Mouse (Mus musculus): ENCODE results near the gene Add3. TPM values are rescaled to one million over a fixed set of nuclear protein-coding genes. Genes with fewer than 3 reads are reported as not detected.

Add3 gene
- polyA plus RNA-seq, 1 experiment from 2014 or later = 85.5 TPM

DNA sequence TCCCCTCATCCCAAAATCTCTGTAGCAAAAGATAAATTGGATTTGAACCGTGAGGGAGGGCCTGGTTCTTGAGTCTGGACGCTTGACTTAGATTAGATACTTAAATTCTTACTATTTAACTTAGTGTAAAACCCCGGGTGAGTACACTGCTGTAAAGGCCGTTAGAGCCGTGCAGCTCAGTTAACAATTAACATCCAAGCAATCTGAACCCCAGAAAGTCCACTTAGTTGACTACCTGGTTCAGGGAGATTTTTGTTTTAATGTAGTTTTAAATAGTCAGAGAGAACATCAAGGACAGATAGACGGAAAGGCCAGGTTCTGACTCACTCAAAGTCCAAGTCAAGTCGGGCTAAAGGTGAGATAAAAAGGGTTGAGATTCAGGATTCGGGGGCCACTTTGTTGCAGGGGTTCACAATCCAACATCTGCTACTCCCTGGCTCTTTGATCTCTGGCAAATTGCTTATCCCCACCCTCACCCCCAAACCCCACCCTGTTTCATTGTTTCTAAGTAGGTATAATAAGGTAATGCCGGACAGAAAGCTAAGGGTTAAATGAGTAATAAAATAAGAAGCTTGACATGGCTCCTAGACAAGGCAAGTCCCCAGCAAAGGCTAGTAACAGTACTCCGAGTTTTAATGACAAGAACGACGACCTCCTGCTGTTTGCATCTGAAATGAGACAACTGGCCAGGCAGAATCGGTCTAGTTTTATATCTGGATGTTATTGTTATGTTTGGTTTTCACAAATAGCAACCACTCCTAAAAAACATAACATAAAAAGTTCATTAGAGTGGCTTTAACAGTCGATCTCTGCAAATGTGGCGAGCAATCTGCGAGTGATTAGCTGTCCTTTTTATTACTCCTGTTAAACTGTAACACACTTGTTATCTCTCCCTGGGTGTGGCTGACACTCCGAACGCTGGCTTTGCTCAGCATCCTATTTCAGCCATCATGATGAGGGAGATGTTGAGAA, 12.6 kb upstream of the Add3 start:
- H3K27ac ChIP-seq (ENCODE audit: low read length) = no peak overlapping the region
- H3K9ac ChIP-seq (replicated peaks; ENCODE audit: low read depth, low read length) = no peak overlapping the region
- H3K36me3 ChIP-seq (ENCODE audit: control insufficient read depth, insufficient read depth, low read length) = no peaks in the 10 kb centered on the region
- H3K4me1 ChIP-seq (ENCODE audit: control insufficient read depth, insufficient read depth, low read length) = peaks cover 9% of the 10 kb centered on the region; the same call in 1 of the 2 replicates
- H3K4me2 ChIP-seq (replicated peaks; ENCODE audit: low read depth, low read length) = no peak overlapping the region
- no peaks in the 10 kb centered on the region for H3K9me3 ChIP-seq (ENCODE audit: control insufficient read depth, low read depth, low read length)
- no peaks in the 10 kb centered on the region for H3K27me3 ChIP-seq (ENCODE audit: control insufficient read depth, insufficient read depth, low read length)
- no peak for ATAC-seq (ENCODE audit: insufficient number of reproducible peaks, insufficient read depth, low FRiP score, low read depth)
- no peak overlapping the region for H3K4me3 ChIP-seq (ENCODE audit: low read depth, low read length)
- WGBS = 38% methylated on average over 18 of the region's 18 CpGs

DNA sequence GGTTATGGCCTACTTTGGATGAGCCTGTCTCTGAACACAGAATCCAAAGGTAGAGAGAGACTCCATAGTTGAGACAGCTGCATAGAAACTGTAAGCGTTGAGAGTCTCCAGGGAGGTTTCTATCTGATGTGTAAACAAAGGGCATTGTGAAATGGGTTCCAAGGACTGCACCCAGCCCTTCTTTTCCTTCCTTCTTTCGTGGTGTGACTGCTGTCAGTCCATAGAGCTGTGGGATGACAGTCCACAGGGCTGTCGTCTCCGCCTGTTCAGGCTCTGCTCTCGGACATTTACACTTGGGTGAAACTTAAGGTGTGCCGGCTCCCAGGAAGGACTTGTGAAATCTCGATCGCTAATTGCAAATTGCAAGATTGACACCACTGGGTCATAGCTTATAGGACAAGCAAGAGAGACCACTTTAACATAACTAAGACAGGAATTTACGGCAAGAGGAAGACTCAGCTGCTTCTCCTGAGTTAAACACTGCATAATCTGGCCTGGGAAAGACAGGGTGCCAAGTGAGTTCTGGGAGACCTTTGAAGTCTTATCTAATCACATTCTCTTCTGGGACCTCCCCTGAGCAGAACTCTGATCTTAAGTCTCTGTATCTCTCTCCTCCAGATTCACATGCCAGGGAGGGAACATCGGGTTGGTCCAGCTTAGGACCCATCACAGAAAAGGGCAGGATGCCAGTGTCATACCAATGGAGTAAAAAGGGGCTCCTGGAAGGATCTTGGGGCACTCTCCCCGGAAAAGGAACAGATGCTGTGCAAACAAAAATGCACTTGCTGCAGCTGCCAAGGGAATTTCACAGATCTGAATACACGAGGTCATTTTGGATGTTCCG, 11.5 kb upstream of the Add3 start:
- no peak for ATAC-seq (ENCODE audit: insufficient number of reproducible peaks, insufficient read depth, low FRiP score, low read depth)
- Histone ChIP-seq H3K9ac (replicated peaks; ENCODE audit: low read depth, low read length) (no peak overlapping the region), H3K4me2 (replicated peaks; ENCODE audit: low read depth, low read length) (no peak overlapping the region), H3K4me3 (ENCODE audit: low read depth, low read length) (no peak overlapping the region), H3K27ac (ENCODE audit: low read length) (no peak overlapping the region), H3K27me3 (ENCODE audit: control insufficient read depth, insufficient read depth, low read length) (no peaks in the 10 kb centered on the region), H3K36me3 (ENCODE audit: control insufficient read depth, insufficient read depth, low read length) (no peaks in the 10 kb centered on the region), H3K9me3 (ENCODE audit: control insufficient read depth, low read depth, low read length) (no peaks in the 10 kb centered on the region), H3K4me1 (ENCODE audit: control insufficient read depth, insufficient read depth, low read length) (peaks cover 9% of the 10 kb centered on the region; the same call in 1 of the 2 replicates)
- WGBS = 31% methylated on average over 13 of the region's 13 CpGs

DNA sequence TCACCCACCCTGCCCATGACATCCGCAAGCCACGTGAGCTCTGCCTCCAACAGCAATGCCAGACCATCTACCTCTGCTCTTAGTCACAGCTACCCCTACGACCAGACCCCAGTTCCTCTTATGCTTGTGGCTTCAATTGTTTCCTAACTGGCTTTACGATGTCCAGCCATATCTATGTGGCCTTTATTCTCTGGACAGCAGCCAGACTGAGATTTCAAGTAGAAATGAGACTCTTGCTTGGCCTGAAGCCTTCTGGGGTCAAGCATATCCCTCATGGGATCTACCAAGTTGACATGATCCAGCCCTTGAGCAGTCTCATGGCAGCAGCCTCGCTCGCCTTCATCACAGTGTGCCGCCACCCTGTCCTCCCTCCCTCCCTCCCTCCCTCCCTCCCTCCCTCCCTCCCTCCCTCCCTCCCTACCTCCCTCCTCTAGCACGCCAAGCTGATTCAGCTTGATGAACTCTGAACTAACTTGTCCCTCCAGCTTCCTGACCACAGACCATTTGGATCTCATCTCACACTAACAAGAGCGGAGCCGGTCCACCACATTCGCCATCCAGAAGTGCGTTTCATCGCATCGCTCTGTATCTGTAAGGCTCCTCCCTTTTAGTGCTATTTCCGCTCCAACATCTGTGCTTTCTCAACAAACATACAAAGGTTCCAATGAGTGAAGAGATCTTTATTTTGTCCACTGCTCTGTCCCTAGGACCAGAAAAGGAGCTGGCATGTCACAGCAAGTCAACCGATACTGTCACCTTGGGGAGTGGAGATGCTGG, 9.7 kb upstream of the Add3 start:
- Histone ChIP-seq H3K27me3 (ENCODE audit: control insufficient read depth, insufficient read depth, low read length) (no peaks in the 10 kb centered on the region), H3K4me3 (ENCODE audit: low read depth, low read length) (no peak overlapping the region), H3K4me2 (replicated peaks; ENCODE audit: low read depth, low read length) (no peak overlapping the region), H3K9me3 (ENCODE audit: control insufficient read depth, low read depth, low read length) (no peaks in the 10 kb centered on the region), H3K4me1 (ENCODE audit: control insufficient read depth, insufficient read depth, low read length) (peaks cover 9% of the 10 kb centered on the region; the same call in 1 of the 2 replicates), H3K36me3 (ENCODE audit: control insufficient read depth, insufficient read depth, low read length) (no peaks in the 10 kb centered on the region), H3K27ac (ENCODE audit: low read length) (no peak overlapping the region), H3K9ac (replicated peaks; ENCODE audit: low read depth, low read length) (no peak overlapping the region)
- no peak for ATAC-seq (ENCODE audit: insufficient number of reproducible peaks, insufficient read depth, low FRiP score, low read depth)
- 86% methylated on average over 15 of the region's 16 CpGs for WGBS

DNA sequence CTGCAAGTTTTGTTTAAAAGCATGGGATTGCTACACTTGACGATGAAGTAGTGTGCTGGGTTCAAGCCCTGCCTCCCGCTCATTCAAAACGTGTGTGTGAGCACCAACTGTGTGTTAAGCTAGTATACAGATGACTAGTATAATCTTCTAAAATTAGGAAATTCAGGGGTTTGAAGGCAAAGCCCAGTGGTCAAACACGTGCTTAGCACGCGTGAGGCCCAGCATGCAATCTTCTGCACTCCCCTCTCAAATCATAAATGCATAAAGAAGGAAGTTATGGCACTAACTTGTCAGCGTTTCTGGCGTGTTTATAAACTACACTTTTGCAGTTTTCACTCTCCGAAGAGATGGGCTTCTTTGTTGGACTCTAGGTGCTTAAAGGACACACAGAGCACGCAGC, 7.8 kb upstream of the Add3 start:
- WGBS = 84% methylated on average over 10 of the region's 10 CpGs
- no peaks in the 10 kb centered on the region for H3K36me3 ChIP-seq (ENCODE audit: control insufficient read depth, insufficient read depth, low read length)
- H3K27ac ChIP-seq (ENCODE audit: low read length) = no peak overlapping the region
- peaks cover 9% of the 10 kb centered on the region; the same call in 1 of the 2 replicates for H3K4me1 ChIP-seq (ENCODE audit: control insufficient read depth, insufficient read depth, low read length)
- H3K9ac ChIP-seq (replicated peaks; ENCODE audit: low read depth, low read length) = no peak overlapping the region
- H3K4me2 ChIP-seq (replicated peaks; ENCODE audit: low read depth, low read length) = no peak overlapping the region
- H3K9me3 ChIP-seq (ENCODE audit: control insufficient read depth, low read depth, low read length) = no peaks in the 10 kb centered on the region
- no peak for ATAC-seq (ENCODE audit: insufficient number of reproducible peaks, insufficient read depth, low FRiP score, low read depth)
- H3K27me3 ChIP-seq (ENCODE audit: control insufficient read depth, insufficient read depth, low read length) = no peaks in the 10 kb centered on the region
- no peak overlapping the region for H3K4me3 ChIP-seq (ENCODE audit: low read depth, low read length)

DNA sequence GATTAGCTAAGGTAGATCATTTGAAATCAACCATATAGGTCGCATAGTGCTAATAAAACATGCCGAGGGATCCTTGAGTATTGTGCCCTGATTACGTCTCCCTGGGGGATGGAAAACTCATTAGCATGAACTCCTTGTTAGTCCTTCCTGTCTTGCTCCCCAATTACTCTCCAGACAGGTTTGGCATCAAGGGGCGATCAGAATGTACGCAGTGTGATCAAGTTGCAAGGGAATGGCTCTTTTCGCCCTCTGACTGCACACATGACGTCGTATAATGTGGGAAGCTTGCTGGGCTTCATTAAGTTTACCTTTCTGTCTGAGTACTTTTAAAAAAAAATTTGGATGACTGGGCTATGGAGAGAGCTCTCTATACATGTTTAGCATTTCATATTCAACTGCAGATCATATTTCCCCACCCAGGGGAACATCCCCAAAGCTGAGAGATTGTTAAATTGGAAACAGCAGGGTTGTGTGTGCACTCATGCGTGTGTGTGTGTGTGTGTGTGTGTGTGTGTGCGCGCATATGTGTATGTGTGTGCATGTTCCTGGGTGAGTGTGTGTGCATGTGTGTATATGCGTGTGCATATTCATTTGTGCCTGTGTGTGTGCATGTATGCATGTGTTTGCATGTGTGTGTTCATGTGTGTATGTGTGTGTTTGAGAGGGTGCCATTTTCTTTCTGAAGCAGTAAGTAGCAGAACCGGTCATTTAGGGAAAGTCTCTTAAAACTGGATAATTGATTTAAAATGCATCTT, 3.7 kb upstream of the Add3 start:
- Histone ChIP-seq H3K36me3 (ENCODE audit: control insufficient read depth, insufficient read depth, low read length) (no peaks in the 10 kb centered on the region), H3K9me3 (ENCODE audit: control insufficient read depth, low read depth, low read length) (no peaks in the 10 kb centered on the region), H3K4me3 (ENCODE audit: low read depth, low read length) (no peak overlapping the region), H3K9ac (replicated peaks; ENCODE audit: low read depth, low read length) (no peak overlapping the region), H3K27ac (ENCODE audit: low read length) (no peak overlapping the region), H3K4me1 (ENCODE audit: control insufficient read depth, insufficient read depth, low read length) (peaks cover 7% of the 10 kb centered on the region; the same call in 1 of the 2 replicates), H3K27me3 (ENCODE audit: control insufficient read depth, insufficient read depth, low read length) (no peaks in the 10 kb centered on the region), H3K4me2 (replicated peaks; ENCODE audit: low read depth, low read length) (no peak overlapping the region)
- no peak for ATAC-seq (ENCODE audit: insufficient number of reproducible peaks, insufficient read depth, low FRiP score, low read depth)
- whole genome bisulfite sequencing = 68% methylated on average over 13 of the region's 13 CpGs

DNA sequence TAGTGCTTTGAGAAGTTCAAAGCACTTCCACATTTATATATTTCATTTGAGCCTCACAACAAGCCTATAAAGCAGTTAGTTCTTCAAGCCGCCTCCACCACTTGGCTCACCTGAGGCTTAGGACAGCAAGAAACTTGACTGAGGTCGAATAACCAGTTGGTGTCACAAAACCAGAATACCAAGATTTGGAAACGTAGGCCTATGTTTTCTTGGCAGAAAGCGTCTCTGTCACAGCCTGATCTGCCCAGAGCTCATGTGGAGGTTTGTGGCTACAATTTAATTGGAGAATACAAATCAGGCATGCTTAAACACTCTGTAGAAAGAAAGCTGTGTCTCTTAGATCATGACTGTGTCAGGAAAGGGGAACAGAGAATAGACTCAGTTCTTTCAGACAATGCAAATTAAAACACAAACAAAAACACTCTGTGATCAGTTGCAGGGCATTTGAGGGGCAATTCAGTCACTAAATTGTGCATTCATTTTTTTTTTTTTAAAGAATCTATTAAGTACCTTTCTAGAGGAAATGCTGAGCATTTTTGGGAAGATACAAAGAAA, 3.0 kb upstream of the Add3 start:
- H3K36me3 ChIP-seq (ENCODE audit: control insufficient read depth, insufficient read depth, low read length) = no peaks in the 10 kb centered on the region
- H3K9me3 ChIP-seq (ENCODE audit: control insufficient read depth, low read depth, low read length) = no peaks in the 10 kb centered on the region
- H3K4me1 ChIP-seq (ENCODE audit: control insufficient read depth, insufficient read depth, low read length) = peaks cover 8% of the 10 kb centered on the region; the same call in 1 of the 2 replicates
- WGBS = 68% methylated on average over 4 of the region's 4 CpGs
- H3K27me3 ChIP-seq (ENCODE audit: control insufficient read depth, insufficient read depth, low read length) = no peaks in the 10 kb centered on the region
- no peak overlapping the region for H3K27ac ChIP-seq (ENCODE audit: low read length)
- H3K4me2 ChIP-seq (replicated peaks; ENCODE audit: low read depth, low read length) = no peak overlapping the region
- no peak overlapping the region for H3K4me3 ChIP-seq (ENCODE audit: low read depth, low read length)
- no peak overlapping the region for H3K9ac ChIP-seq (replicated peaks; ENCODE audit: low read depth, low read length)
- ATAC-seq (ENCODE audit: insufficient number of reproducible peaks, insufficient read depth, low FRiP score, low read depth) = no peak

DNA sequence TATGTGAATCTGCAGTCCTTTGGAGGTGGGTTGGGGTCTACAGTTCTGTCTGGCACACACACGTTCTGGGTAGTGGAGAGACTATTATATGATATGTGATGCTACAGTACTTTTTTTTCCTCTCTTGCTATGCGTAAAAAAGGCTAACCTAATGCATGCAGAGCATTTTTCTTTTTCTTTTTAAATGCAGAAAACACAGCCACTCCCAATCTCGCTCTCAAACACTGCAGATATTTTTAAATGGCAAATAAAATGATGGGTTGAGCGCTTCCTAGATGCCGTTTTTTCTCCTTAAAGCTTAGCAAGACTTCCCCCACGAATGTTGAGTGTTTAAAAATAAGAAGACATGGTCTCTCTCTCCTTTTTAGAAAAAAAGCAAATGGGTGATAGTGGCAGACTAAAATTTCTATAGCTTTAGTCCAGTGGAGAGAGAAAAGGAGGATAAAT, 584 bp downstream of the Add3 start:
- Histone ChIP-seq H3K27me3 (ENCODE audit: control insufficient read depth, insufficient read depth, low read length) (no peaks in the 10 kb centered on the region), H3K9ac (replicated peaks; ENCODE audit: low read depth, low read length) (peak overlapping the region; percentile 60), H3K4me2 (replicated peaks; ENCODE audit: low read depth, low read length) (peak overlapping the region; percentile 76), H3K4me3 (ENCODE audit: low read depth, low read length) (peak overlapping the region; percentile 53), H3K4me1 (ENCODE audit: control insufficient read depth, insufficient read depth, low read length) (peaks cover 22% of the 10 kb centered on the region), H3K36me3 (ENCODE audit: control insufficient read depth, insufficient read depth, low read length) (no peaks in the 10 kb centered on the region), H3K9me3 (ENCODE audit: control insufficient read depth, low read depth, low read length) (no peaks in the 10 kb centered on the region), H3K27ac (ENCODE audit: low read length) (peak overlapping the region; percentile 94; the same call in 1 of the 2 replicates)
- WGBS = 8% methylated on average over 6 of the region's 6 CpGs
- no peak for ATAC-seq (ENCODE audit: insufficient number of reproducible peaks, insufficient read depth, low FRiP score, low read depth)
